In genomic region chr10:33904530-33905481, GRCm38 (mm10) we compare ENCODE assay signal across 9 mouse cellular contexts. TPM values are rescaled to one million over a fixed set of nuclear protein-coding genes. Genes with fewer than 3 reads are reported as not detected.
DNase-seq lines count a peak whose midpoint lies in the region; ATAC-seq lines count a peak whose summit lies in the region.
"Had no signal": no experiment of that assay in that cellular context is flagged by ENCODE, and none has a peak within 500 bp of the region (broad histone marks: within the 10 kb centered on the region; RNA-seq: fewer than 3 reads in every experiment).

Gene Rsph4a (plus strand): TSS chr10:33905111.

- DNase-seq in Muller cell, postnatal 12 days (ENCODE audit: inconsistent ontology term), result peak; percentile 80
- DNase-seq in adrenal gland, postnatal 36 days, result peak; percentile 54 to 68
- peak; percentile 43 to 75 for DNase-seq in frontal cortex, adult 2 months (ENCODE audit: extremely low spot score in 1 of 2, low spot score in 1 of 2)
- peak; percentile 15 to 58 for DNase-seq in left cerebral cortex, adult 9 months (ENCODE audit: low spot score in 2 of 2)
- peak; percentile 91 for DNase-seq in midbrain, embryonic 11.5 days (ENCODE audit: low spot score, missing footprints)

- no peaks in the 10 kb centered on the region for H3K27me3 ChIP-seq in intestine, embryonic 16.5 days (replicated peaks; ENCODE audit: control insufficient read depth, insufficient read depth, low read length)
- no peaks in the 10 kb centered on the region for H3K27me3 ChIP-seq in midbrain, embryonic 11.5 days (ENCODE audit: control insufficient read depth, insufficient read depth, low read length)
- no peaks in the 10 kb centered on the region for H3K27me3 ChIP-seq in stomach, embryonic 14.5 days (ENCODE audit: control insufficient read depth, insufficient read depth, low read length)

- 7% methylated on average over 17 of the region's 17 CpGs for WGBS in intestine, embryonic 16.5 days
- 7% methylated on average over 17 of the region's 17 CpGs for WGBS in midbrain, embryonic 11.5 days
- WGBS in stomach, embryonic 14.5 days, result 6% methylated on average over 17 of the region's 17 CpGs

- no peaks in the 10 kb centered on the region for H3K9me3 ChIP-seq in intestine, embryonic 16.5 days (ENCODE audit: control insufficient read depth, low read length)
- no peaks in the 10 kb centered on the region for H3K9me3 ChIP-seq in midbrain, embryonic 11.5 days (ENCODE audit: control insufficient read depth, low read length)
- H3K9me3 ChIP-seq in stomach, embryonic 14.5 days (ENCODE audit: control insufficient read depth, low read depth, low read length), result no peaks in the 10 kb centered on the region

- peak within 1 kb of the TSS; percentile 44 for H3K4me3 ChIP-seq in intestine, embryonic 16.5 days (ENCODE audit: low read length)
- H3K4me3 ChIP-seq in midbrain, embryonic 11.5 days (ENCODE audit: low read depth, low read length), result peak within 1 kb of the TSS; percentile 32
- peak within 1 kb of the TSS; percentile 32 for H3K4me3 ChIP-seq in stomach, embryonic 14.5 days (ENCODE audit: low read depth, low read length)

- no peak within 1 kb of the TSS for H3K27ac ChIP-seq in intestine, embryonic 16.5 days (ENCODE audit: low read length)
- H3K27ac ChIP-seq in midbrain, embryonic 11.5 days (ENCODE audit: low read depth, low read length), result no peak within 1 kb of the TSS
- no peak within 1 kb of the TSS for H3K27ac ChIP-seq in stomach, embryonic 14.5 days (ENCODE audit: low read length)
- H3K27ac ChIP-seq: macrophage had no signal

- no peak within 1 kb of the TSS for H3K9ac ChIP-seq in intestine, embryonic 16.5 days (ENCODE audit: low read depth, low read length)
- H3K9ac ChIP-seq in midbrain, embryonic 11.5 days (ENCODE audit: low read length), result no peak within 1 kb of the TSS
- no peak within 1 kb of the TSS for H3K9ac ChIP-seq in stomach, embryonic 14.5 days (replicated peaks; ENCODE audit: low read depth, low read length)

- ATAC-seq in intestine, embryonic 16.5 days, result peak; percentile 91
- peak; percentile 99 for ATAC-seq in midbrain, embryonic 11.5 days (ENCODE audit: low FRiP score)
- peak; percentile 97 for ATAC-seq in stomach, embryonic 14.5 days (ENCODE audit: insufficient number of reproducible peaks, insufficient read depth, low FRiP score, low read depth)
- no peak; the same call in 1 of the 2 replicates for ATAC-seq in granulocyte monocyte progenitor cell, adult 5-6 weeks (replicated peaks; ENCODE audit: poor library complexity, severe bottlenecking)

- no peaks in the 10 kb centered on the region for H3K4me1 ChIP-seq in intestine, embryonic 16.5 days (ENCODE audit: control insufficient read depth, insufficient read depth, low read length)
- H3K4me1 ChIP-seq in midbrain, embryonic 11.5 days (ENCODE audit: control insufficient read depth, insufficient read depth, low read length), result peaks cover 5% of the 10 kb centered on the region; the same call in 1 of the 2 replicates
- H3K4me1 ChIP-seq in stomach, embryonic 14.5 days (ENCODE audit: control insufficient read depth, insufficient read depth, low read length), result no peaks in the 10 kb centered on the region

- H3K36me3 ChIP-seq in intestine, embryonic 16.5 days (ENCODE audit: control insufficient read depth, insufficient read depth, low read length), result no peaks in the 10 kb centered on the region
- no peaks in the 10 kb centered on the region for H3K36me3 ChIP-seq in midbrain, embryonic 11.5 days (ENCODE audit: control insufficient read depth, insufficient read depth, low read length)
- H3K36me3 ChIP-seq in stomach, embryonic 14.5 days (ENCODE audit: control insufficient read depth, insufficient read depth, low read length), result no peaks in the 10 kb centered on the region

- peak within 1 kb of the TSS; percentile 59 for H3K4me2 ChIP-seq in intestine, embryonic 16.5 days (ENCODE audit: low read depth, low read length)
- H3K4me2 ChIP-seq in midbrain, embryonic 11.5 days, result peak within 1 kb of the TSS; percentile 55
- H3K4me2 ChIP-seq in stomach, embryonic 14.5 days (replicated peaks; ENCODE audit: low read depth, low read length), result peak within 1 kb of the TSS; percentile 66

RNA-seq across cellular contexts. Expression of gene Rsph4a, which starts in this region (rescaled TPM):
- total RNA-seq in adrenal gland, postnatal 36 days (2021), result 1 to 10 TPM in 1 of 2 experiments, under 1 TPM in 1; 0.20 to 1.1 TPM
- polyA plus RNA-seq in frontal cortex, adult 2 months (2012; rRNA removed), result 0.57 and 0.82 TPM in 2 replicates
- 0.05 and 0.20 TPM in 2 replicates for polyA plus RNA-seq in intestine, embryonic 16.5 days (2015; fragmentation: Nextera tagmentation; extraction: Ambion mirVana)
- polyA plus RNA-seq in midbrain, embryonic 11.5 days (2014; fragmentation: Nextera tagmentation; extraction: Ambion mirVana), result 0.07 and 0.25 TPM in 2 replicates
- 0.14 TPM in 1 of 2 replicates, not detected in the other for polyA plus RNA-seq in stomach, embryonic 14.5 days (2014; fragmentation: Nextera tagmentation; extraction: Ambion mirVana)
- not detected in 2 replicates for total RNA-seq in granulocyte monocyte progenitor cell, adult 5-6 weeks (2014; fragmentation: Nextera tagmentation)
- not detected in 2 replicates for total RNA-seq in granulocyte monocyte progenitor cell, adult 5-6 weeks (2017)
- polyA plus RNA-seq: macrophage had no signal

Comparison
In these comparisons a context has a peak if more than half of its experiments do, and no peak if none do; other contexts are left out.
1. Peak in DNase-seq in frontal cortex, adult 2 months; RNA of the gene not detected or under 1 TPM.
2. Peak in ATAC-seq, H3K4me3 ChIP-seq and H3K4me2 ChIP-seq in intestine, embryonic 16.5 days; RNA of the gene not detected or under 1 TPM.
3. Peak in DNase-seq, ATAC-seq, H3K4me3 ChIP-seq and H3K4me2 ChIP-seq in midbrain, embryonic 11.5 days; RNA of the gene not detected or under 1 TPM.
4. Peak in ATAC-seq, H3K4me3 ChIP-seq and H3K4me2 ChIP-seq in stomach, embryonic 14.5 days; RNA of the gene not detected or under 1 TPM.
5. DNase-seq: peak in every context shown above with its lines; median percentile 91 in midbrain, embryonic 11.5 days; 80 in Muller cell, postnatal 12 days; 61 in adrenal gland, postnatal 36 days; 59 in frontal cortex, adult 2 months; 36 in left cerebral cortex, adult 9 months.